Mouse (Mus musculus) T-helper 2 cell (primary cell): ENCODE measurements around the gene Wdr81.

Experiments used
- in situ Hi-C: fragments of 300-600 bp; cut with MboI, MseI; formaldehyde crosslinking; loops from one replicate; pipeline ENCODE4 v1.15.1; 2025; ENCODE audit warnings: high pct_unique_total_duplicates

Wdr81 gene

GRCm38 (mm10) chr11:75400099-75400498, 54.4 kb downstream of the Wdr81 start:
- in situ Hi-C loops = loop anchor here (5.0 kb wide), 1 partner anchor 68 kb away; no protein-coding TSS in a partner anchor

- in situ Hi-C loops = no loop called here
These were observed 55.1 kb downstream of the Wdr81 start for GRCm38 (mm10) chr11:75399411-75399841.

DNA sequence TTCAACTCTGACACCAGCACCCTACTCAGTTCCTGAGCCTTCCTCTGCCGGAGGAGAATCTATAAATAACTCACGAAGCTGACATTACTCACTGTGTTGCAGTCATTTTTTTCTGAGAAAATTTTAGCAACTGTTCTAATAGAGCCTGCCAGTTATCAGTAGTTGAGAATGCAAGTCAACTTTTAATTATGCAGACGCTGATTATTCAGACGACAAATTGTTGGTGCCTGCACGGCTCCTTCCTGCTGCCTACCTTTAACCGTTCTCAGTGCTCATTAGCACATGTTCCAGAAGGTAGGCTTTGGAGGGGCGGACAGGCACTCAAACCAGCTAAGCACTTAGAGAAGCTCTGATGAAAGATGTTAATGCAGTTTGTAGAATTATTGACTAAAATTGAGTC, 57.1 kb downstream of the Wdr81 start:
- in situ Hi-C loops = no loop called here

GRCm38 (mm10) chr11:75395611-75396010, 58.9 kb downstream of the Wdr81 start:
- in situ Hi-C loops = no loop called here
